Mouse (Mus musculus): ENCODE results near the gene C2cd5. TPM values are rescaled to one million over a fixed set of nuclear protein-coding genes. Genes with fewer than 3 reads are reported as not detected.
A peak's percentile ranks its signal among the peaks of the same experiment; 100 is the strongest.

The C2cd5 gene
- polyA plus RNA-seq (2015; fragmentation: Nextera tagmentation; extraction: Ambion mirVana) = 19.9 and 23.7 TPM in 2 replicates

GRCm38 (mm10) chr6:143099681-143100382 is at the start of gene C2cd5:
Gene C2cd5, minus strand, starts transcription at chr6:143100141.
- no peaks in the 10 kb centered on the region for H3K27me3 ChIP-seq (ENCODE audit: control insufficient read depth, insufficient read depth, low read length)
- peak within 1 kb of the TSS; percentile 90 for H3K27ac ChIP-seq (ENCODE audit: low read length)
- peak within 1 kb of the TSS; percentile 92 for H3K4me2 ChIP-seq (ENCODE audit: low read depth, low read length)
- H3K9me3 ChIP-seq (replicated peaks; ENCODE audit: control insufficient read depth, low read length) = peaks cover 4% of the 10 kb centered on the region; the same call in 1 of the 2 replicates
- H3K4me3 ChIP-seq (ENCODE audit: low read length) = peak within 1 kb of the TSS; percentile 78
- H3K4me1 ChIP-seq (ENCODE audit: control insufficient read depth, insufficient read depth, low read length) = peaks cover 3% of the 10 kb centered on the region; the same call in 1 of the 2 replicates
- WGBS = under 1% methylated on average over 73 of the region's 75 CpGs
- peak; percentile 97 for ATAC-seq (replicated peaks; ENCODE audit: extremely low read depth, insufficient read depth, low FRiP score)
- H3K36me3 ChIP-seq (ENCODE audit: control insufficient read depth, insufficient read depth) = peaks cover 6% of the 10 kb centered on the region; the same call in 1 of the 2 replicates
- H3K9ac ChIP-seq (ENCODE audit: low read length) = peak within 1 kb of the TSS; percentile 79

GRCm38 (mm10) chr6:143148868-143149267 is 48.9 kb upstream of the C2cd5 start:
- peaks cover 4% of the 10 kb centered on the region; the same call in 1 of the 2 replicates for H3K9me3 ChIP-seq (replicated peaks; ENCODE audit: control insufficient read depth, low read length)
- no peak for ATAC-seq (replicated peaks; ENCODE audit: extremely low read depth, insufficient read depth, low FRiP score)
- H3K27ac ChIP-seq (ENCODE audit: low read length) = no peak overlapping the region
- H3K4me2 ChIP-seq (ENCODE audit: low read depth, low read length) = no peak overlapping the region
- no peak overlapping the region for H3K4me3 ChIP-seq (ENCODE audit: low read length)
- H3K36me3 ChIP-seq (ENCODE audit: control insufficient read depth, insufficient read depth) = no peaks in the 10 kb centered on the region
- peaks cover 5% of the 10 kb centered on the region; the same call in 1 of the 2 replicates for H3K4me1 ChIP-seq (ENCODE audit: control insufficient read depth, insufficient read depth, low read length)
- H3K27me3 ChIP-seq (ENCODE audit: control insufficient read depth, insufficient read depth, low read length) = no peaks in the 10 kb centered on the region
- no peak overlapping the region for H3K9ac ChIP-seq (ENCODE audit: low read length)

- 56% methylated on average over 8 of the region's 8 CpGs for WGBS
- H3K27ac ChIP-seq (ENCODE audit: low read length) = no peak overlapping the region
- no peaks in the 10 kb centered on the region for H3K36me3 ChIP-seq (ENCODE audit: control insufficient read depth, insufficient read depth)
- H3K4me2 ChIP-seq (ENCODE audit: low read depth, low read length) = no peak overlapping the region
- no peak overlapping the region for H3K9ac ChIP-seq (ENCODE audit: low read length)
- H3K9me3 ChIP-seq (replicated peaks; ENCODE audit: control insufficient read depth, low read length) = peaks cover 4% of the 10 kb centered on the region; the same call in 1 of the 2 replicates
- H3K27me3 ChIP-seq (ENCODE audit: control insufficient read depth, insufficient read depth, low read length) = no peaks in the 10 kb centered on the region
- peaks cover 5% of the 10 kb centered on the region; the same call in 1 of the 2 replicates for H3K4me1 ChIP-seq (ENCODE audit: control insufficient read depth, insufficient read depth, low read length)
- ATAC-seq (replicated peaks; ENCODE audit: extremely low read depth, insufficient read depth, low FRiP score) = 0 out of 2 replicates have a peak, but pooled peaks have one; percentile 23
- no peak overlapping the region for H3K4me3 ChIP-seq (ENCODE audit: low read length)
Observed at GRCm38 (mm10) chr6:143146756-143147155, 46.8 kb upstream of the C2cd5 start.

- H3K36me3 ChIP-seq (ENCODE audit: control insufficient read depth, insufficient read depth) = no peaks in the 10 kb centered on the region
- no peak overlapping the region for H3K4me2 ChIP-seq (ENCODE audit: low read depth, low read length)
- WGBS = 65% methylated on average over 7 of the region's 7 CpGs
- no peak overlapping the region for H3K9ac ChIP-seq (ENCODE audit: low read length)
- no peak for ATAC-seq (replicated peaks; ENCODE audit: extremely low read depth, insufficient read depth, low FRiP score)
- H3K27me3 ChIP-seq (ENCODE audit: control insufficient read depth, insufficient read depth, low read length) = no peaks in the 10 kb centered on the region
- H3K27ac ChIP-seq (ENCODE audit: low read length) = no peak overlapping the region
- peaks cover 4% of the 10 kb centered on the region; the same call in 1 of the 2 replicates for H3K9me3 ChIP-seq (replicated peaks; ENCODE audit: control insufficient read depth, low read length)
- H3K4me3 ChIP-seq (ENCODE audit: low read length) = no peak overlapping the region
- peaks cover 4% of the 10 kb centered on the region; the same call in 1 of the 2 replicates for H3K4me1 ChIP-seq (ENCODE audit: control insufficient read depth, insufficient read depth, low read length)
Observed at GRCm38 (mm10) chr6:143145051-143145450, 45.1 kb upstream of the C2cd5 start.

- H3K9me3 ChIP-seq (replicated peaks; ENCODE audit: control insufficient read depth, low read length) = peaks cover 4% of the 10 kb centered on the region; the same call in 1 of the 2 replicates
- no peaks in the 10 kb centered on the region for H3K27me3 ChIP-seq (ENCODE audit: control insufficient read depth, insufficient read depth, low read length)
- H3K9ac ChIP-seq (ENCODE audit: low read length) = no peak overlapping the region
- H3K36me3 ChIP-seq (ENCODE audit: control insufficient read depth, insufficient read depth) = no peaks in the 10 kb centered on the region
- no peak overlapping the region for H3K4me2 ChIP-seq (ENCODE audit: low read depth, low read length)
- H3K4me3 ChIP-seq (ENCODE audit: low read length) = no peak overlapping the region
- 81% methylated on average over 2 of the region's 2 CpGs for WGBS
- 0 out of 2 replicates have a peak, but pooled peaks cover 2% of the 10 kb centered on the region for H3K4me1 ChIP-seq (ENCODE audit: control insufficient read depth, insufficient read depth, low read length)
- no peak for ATAC-seq (replicated peaks; ENCODE audit: extremely low read depth, insufficient read depth, low FRiP score)
- H3K27ac ChIP-seq (ENCODE audit: low read length) = no peak overlapping the region
Observed at GRCm38 (mm10) chr6:143144556-143144955, 44.6 kb upstream of the C2cd5 start.

- Histone ChIP-seq H3K4me1 (ENCODE audit: control insufficient read depth, insufficient read depth, low read length) (0 out of 2 replicates have a peak, but pooled peaks cover under 1% of the 10 kb centered on the region), H3K27ac (ENCODE audit: low read length) (no peak overlapping the region), H3K4me3 (ENCODE audit: low read length) (peak overlapping the region; percentile 44), H3K9ac (ENCODE audit: low read length) (peak overlapping the region; percentile 47; the same call in 1 of the 2 replicates), H3K27me3 (ENCODE audit: control insufficient read depth, insufficient read depth, low read length) (no peaks in the 10 kb centered on the region), H3K4me2 (ENCODE audit: low read depth, low read length) (peak overlapping the region; percentile 71), H3K36me3 (ENCODE audit: control insufficient read depth, insufficient read depth) (no peaks in the 10 kb centered on the region), H3K9me3 (replicated peaks; ENCODE audit: control insufficient read depth, low read length) (peaks cover 4% of the 10 kb centered on the region; the same call in 1 of the 2 replicates)
- no peak for ATAC-seq (replicated peaks; ENCODE audit: extremely low read depth, insufficient read depth, low FRiP score)
- WGBS = 13% methylated on average over 19 of the region's 19 CpGs
Observed at GRCm38 (mm10) chr6:143143775-143144273, 43.9 kb upstream of the C2cd5 start.

- Histone ChIP-seq H3K9me3 (replicated peaks; ENCODE audit: control insufficient read depth, low read length) (peaks cover 4% of the 10 kb centered on the region; the same call in 1 of the 2 replicates), H3K9ac (ENCODE audit: low read length) (no peak overlapping the region), H3K36me3 (ENCODE audit: control insufficient read depth, insufficient read depth) (no peaks in the 10 kb centered on the region), H3K27me3 (ENCODE audit: control insufficient read depth, insufficient read depth, low read length) (no peaks in the 10 kb centered on the region), H3K4me3 (ENCODE audit: low read length) (no peak overlapping the region), H3K4me1 (ENCODE audit: control insufficient read depth, insufficient read depth, low read length) (no peaks in the 10 kb centered on the region), H3K4me2 (ENCODE audit: low read depth, low read length) (peak overlapping the region; percentile 71), H3K27ac (ENCODE audit: low read length) (no peak overlapping the region)
- WGBS = 78% methylated on average over 9 of the region's 9 CpGs
- no peak for ATAC-seq (replicated peaks; ENCODE audit: extremely low read depth, insufficient read depth, low FRiP score)
Observed at GRCm38 (mm10) chr6:143143321-143143720, 43.4 kb upstream of the C2cd5 start.

- no peaks in the 10 kb centered on the region for H3K4me1 ChIP-seq (ENCODE audit: control insufficient read depth, insufficient read depth, low read length)
- H3K36me3 ChIP-seq (ENCODE audit: control insufficient read depth, insufficient read depth) = no peaks in the 10 kb centered on the region
- H3K4me2 ChIP-seq (ENCODE audit: low read depth, low read length) = no peak overlapping the region
- WGBS = 86% methylated on average over 4 of the region's 4 CpGs
- no peak for ATAC-seq (replicated peaks; ENCODE audit: extremely low read depth, insufficient read depth, low FRiP score)
- H3K4me3 ChIP-seq (ENCODE audit: low read length) = no peak overlapping the region
- H3K27me3 ChIP-seq (ENCODE audit: control insufficient read depth, insufficient read depth, low read length) = no peaks in the 10 kb centered on the region
- H3K9me3 ChIP-seq (replicated peaks; ENCODE audit: control insufficient read depth, low read length) = peaks cover 4% of the 10 kb centered on the region; the same call in 1 of the 2 replicates
- no peak overlapping the region for H3K27ac ChIP-seq (ENCODE audit: low read length)
- no peak overlapping the region for H3K9ac ChIP-seq (ENCODE audit: low read length)
Observed at GRCm38 (mm10) chr6:143142861-143143260, 42.9 kb upstream of the C2cd5 start.
